Mouse (Mus musculus) gastrocnemius, adult 2 months (tissue): ENCODE measurements around the gene Tmem167b. TPM values are rescaled to one million over a fixed set of nuclear protein-coding genes. Genes with fewer than 3 reads are reported as not detected.
"Not testable (repeated sequence)": the region's sequence is repeated elsewhere in the genome, so short reads cannot be mapped to it uniquely, and the experiment has no call there.

Experiments
- DNase-seq: peaks from one replicate; pipeline ENCODE4 v3.0.0; 2022
- H3K27ac ChIP-seq: fragments of 200-600 bp; 2 replicates; pipeline ENCODE4 v1.8.1; 2022; ENCODE audit warnings: mild to moderate bottlenecking
- H3K4me3 ChIP-seq: fragments of 200-600 bp; 2 replicates; pipeline ENCODE4 v1.8.1; 2022; ENCODE audit warnings: mild to moderate bottlenecking, moderate library complexity
- CTCF ChIP-seq: fragments of 200-600 bp; IDR thresholded peaks from 2 replicates; pipeline ENCODE4 v1.8.1; 2022; ENCODE audit warnings: antibody characterized with exemption, mild to moderate bottlenecking, moderate library complexity
- intact Hi-C: fragments of 180-260 bp; cut with DNase I; formaldehyde crosslinking; loops from one replicate; pipeline ENCODE4 v1.15.1; 2025
- long read RNA-seq, 2 experiments: library from polyadenylated mRNA; stranded (forward); transcript quantifications; one replicate each; pipeline ENCODE4 v2.0.0; 2021
- total RNA-seq, 2 experiments: library from RNA; stranded (reverse); gene quantifications; 2 replicates each; pipeline ENCODE4 v1.2.3; 2021

The Tmem167b gene
- total RNA-seq: 10 to 100 TPM; 12.1 to 16.1 TPM
- long read RNA-seq, experiment 1, transcript Tmem167b-201 (3 exons, 2,864 nt): major isoform, 40 of 42 reads
- long read RNA-seq, experiment 1, partial matches to known transcripts: 0 of 42 reads
- long read RNA-seq, experiment 1, other reads (novel, unspliced or antisense): 0 of 42 reads
- long read RNA-seq, experiment 2, transcript Tmem167b-201 (3 exons, 2,864 nt): major isoform, 33 of 38 reads
- long read RNA-seq, experiment 2, partial matches to known transcripts: 2 of 38 reads
- long read RNA-seq, experiment 2, other reads (novel, unspliced or antisense): 0 of 38 reads

GRCm38 (mm10) chr3:108562133-108562730 lies at the start of gene Tmem167b:
Tmem167b (minus strand) TSS chr3:108562466.
- Histone ChIP-seq H3K4me3 (peak within 1 kb of the TSS; percentile 98), H3K27ac (peak within 1 kb of the TSS; percentile 99)
- peak; percentile 97 for DNase-seq
- TF ChIP-seq CTCF: no peak
- intact Hi-C loops: loop anchor here (2.0 to 5.0 kb wide), 3 partner anchors 90 to 161 kb away; partner anchors contain the start of gene Clcc1

GRCm38 (mm10) chr3:108608906-108609305 lies 46.6 kb upstream of the Tmem167b start:
- TF ChIP-seq CTCF: no peak
- Histone ChIP-seq H3K27ac (no peak overlapping the region), H3K4me3 (no peak overlapping the region)
- intact Hi-C loops: no loop called here
- no peak for DNase-seq

GRCm38 (mm10) chr3:108591530-108592522 lies 29.6 kb upstream of the Tmem167b start:
- DNase-seq: no peak
- Histone ChIP-seq H3K27ac (peak overlapping the region; percentile 90), H3K4me3 (peak overlapping the region; percentile 85)
- TF ChIP-seq CTCF: no peak
- intact Hi-C loops: no loop called here

GRCm38 (mm10) chr3:108590786-108591529 lies 28.7 kb upstream of the Tmem167b start, which contains the start of gene Wdr47:
Wdr47 (plus strand) TSS chr3:108591279.
- intact Hi-C loops: no loop called here
- Histone ChIP-seq H3K4me3 (peak within 1 kb of the TSS; percentile 85), H3K27ac (peak within 1 kb of the TSS; percentile 90)
- TF ChIP-seq CTCF: peak; percentile 29
- DNase-seq: peak; percentile 98

GRCm38 (mm10) chr3:108588446-108588845 lies 26.2 kb upstream of the Tmem167b start:
- H3K27ac ChIP-seq: no peak overlapping the region
- TF ChIP-seq CTCF: no peak
- DNase-seq: no peak
- intact Hi-C loops: no loop called here
- H3K4me3 ChIP-seq: no peak overlapping the region

- Histone ChIP-seq H3K27ac (no peak overlapping the region), H3K4me3 (no peak overlapping the region)
- TF ChIP-seq CTCF: no peak
- intact Hi-C loops: no loop called here
- no peak for DNase-seq
Measured at GRCm38 (mm10) chr3:108584580-108584979, 22.3 kb upstream of the Tmem167b start.

- intact Hi-C loops: no loop called here
Measured at GRCm38 (mm10) chr3:108574018-108574417, 11.8 kb upstream of the Tmem167b start.

GRCm38 (mm10) chr3:108572309-108573010 lies 10.2 kb upstream of the Tmem167b start:
- no peak for TF ChIP-seq CTCF
- DNase-seq: no peak
- peak overlapping the region; percentile 76 for H3K4me3 ChIP-seq
- peak overlapping the region; percentile 92 for H3K27ac ChIP-seq
- intact Hi-C loops: no loop called here

More at GRCm38 (mm10) chr3:108574018-108574417, 11.8 kb upstream of the Tmem167b start:
- no peak overlapping the region for H3K4me3 ChIP-seq
- DNase-seq: no peak
- no peak overlapping the region for H3K27ac ChIP-seq
- TF ChIP-seq CTCF: no peak

- peak within 1 kb of the TSS; percentile 92 for H3K27ac ChIP-seq
- intact Hi-C loops: no loop called here
- H3K4me3 ChIP-seq: peak within 1 kb of the TSS; percentile 76
- TF ChIP-seq CTCF: no peak
- DNase-seq: peak; percentile 97
Measured at GRCm38 (mm10) chr3:108571443-108572294, 9.4 kb upstream of the Tmem167b start, which contains the start of gene Taf13. Taf13 (plus strand) TSS chr3:108571698.

GRCm38 (mm10) chr3:108570813-108571212 lies 8.5 kb upstream of the Tmem167b start:
- H3K4me3 ChIP-seq: peak overlapping the region; percentile 76
- peak overlapping the region; percentile 92; the same call in 1 of the 2 replicates for H3K27ac ChIP-seq
- no peak for DNase-seq
- intact Hi-C loops: no loop called here
- TF ChIP-seq CTCF: no peak

- H3K4me3 ChIP-seq, H3K27ac ChIP-seq, DNase-seq, intact Hi-C loops: not testable (repeated sequence)
Measured at GRCm38 (mm10) chr3:108569636-108570035, 7.4 kb upstream of the Tmem167b start.
